Mouse (Mus musculus) telencephalon, adult 2 months (tissue): ENCODE results near the gene Ywhae.
"Not testable (repeated sequence)": the region's sequence is repeated elsewhere in the genome, so short reads cannot be mapped to it uniquely, and the experiment has no call there.

ENCODE experiments used
- DNase-seq: peaks from one replicate; pipeline ENCODE4 v3.0.0-alpha.2; 2011; ENCODE audit warnings: low read depth, low spot score

Ywhae gene

GRCm38 (mm10) chr11:75732434-75733226, at the start of gene Ywhae:
TSS of gene Ywhae (plus strand) at chr11:75732869.
- peak; percentile 78 for DNase-seq

- no peak for DNase-seq
Measured at GRCm38 (mm10) chr11:75684462-75684861, 48.2 kb upstream of the Ywhae start.

GRCm38 (mm10) chr11:75684956-75685355, 47.7 kb upstream of the Ywhae start:
- DNase-seq = no peak

DNA sequence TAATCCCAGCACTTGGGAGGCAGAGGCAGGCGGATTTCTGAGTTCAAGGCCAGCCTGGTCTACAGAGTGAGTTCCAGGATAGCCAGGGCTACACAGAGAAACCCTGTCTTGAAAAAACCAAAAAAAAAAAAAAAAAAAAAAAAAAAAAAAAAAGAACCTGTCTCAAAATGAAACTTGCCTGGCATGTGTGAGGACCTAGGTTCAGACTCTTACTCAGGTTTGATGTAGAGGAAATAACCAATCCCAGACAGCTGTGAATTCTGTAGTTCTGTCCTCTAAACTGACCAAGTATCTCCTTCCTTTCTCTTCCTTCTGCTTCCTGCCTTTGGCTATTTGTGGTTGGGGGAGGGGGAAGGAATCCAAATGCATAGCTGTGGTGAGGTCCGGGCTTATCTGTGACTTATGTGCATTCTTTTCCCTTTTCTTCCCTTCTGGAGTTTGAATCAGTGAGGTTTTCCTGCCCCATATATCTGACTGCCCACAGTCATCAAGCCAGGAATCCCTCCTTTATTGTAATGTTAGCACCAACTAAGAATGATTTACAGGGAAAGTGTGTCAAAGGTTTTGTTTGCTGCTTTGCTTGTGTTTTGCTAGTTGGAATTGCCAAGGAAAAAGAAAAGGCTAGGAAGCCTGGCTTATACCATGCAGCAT, 45.2 kb upstream of the Ywhae start:
- DNase-seq = no peak

GRCm38 (mm10) chr11:75688132-75688531, 44.5 kb upstream of the Ywhae start:
- DNase-seq = no peak

DNA sequence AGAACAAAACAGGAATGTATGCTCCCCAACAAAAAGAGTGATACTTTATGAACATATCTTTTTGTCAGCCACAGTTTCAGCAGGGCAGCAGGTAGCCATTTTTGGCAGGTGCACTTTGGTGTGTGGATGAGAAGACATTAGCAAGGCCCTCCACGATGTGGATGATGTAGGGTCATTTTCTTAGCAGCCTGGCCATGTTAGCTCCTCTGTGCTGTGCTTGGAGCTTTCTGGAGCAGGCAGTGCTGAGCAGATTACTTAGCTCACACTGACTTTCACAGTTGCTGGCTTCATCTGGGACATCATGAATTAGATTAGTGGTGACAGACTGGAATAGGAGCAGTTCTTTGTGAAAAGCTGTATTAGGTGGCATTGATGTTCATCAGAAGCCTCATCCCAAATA, 42.7 kb upstream of the Ywhae start:
- no peak for DNase-seq

DNA sequence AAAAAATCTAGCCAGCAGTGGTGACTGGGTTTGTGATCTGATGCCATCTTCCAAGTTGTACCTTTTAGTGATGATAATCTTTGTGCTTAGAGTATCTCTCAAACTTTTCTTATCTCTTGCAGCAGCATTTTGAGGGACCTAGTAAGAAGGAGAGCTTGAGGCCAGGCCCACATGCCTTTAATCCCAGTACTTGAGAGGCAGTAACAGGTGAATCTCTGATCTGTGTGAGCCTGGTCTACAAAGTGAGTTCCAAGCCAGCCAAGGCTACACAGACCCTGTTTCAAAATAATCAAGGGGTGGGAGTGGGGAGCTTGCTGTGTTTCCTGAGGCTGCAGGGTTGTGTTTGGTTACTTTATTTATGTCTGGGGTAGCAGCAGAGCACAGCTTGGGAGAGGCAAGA, 41.6 kb upstream of the Ywhae start:
- no peak for DNase-seq

DNA sequence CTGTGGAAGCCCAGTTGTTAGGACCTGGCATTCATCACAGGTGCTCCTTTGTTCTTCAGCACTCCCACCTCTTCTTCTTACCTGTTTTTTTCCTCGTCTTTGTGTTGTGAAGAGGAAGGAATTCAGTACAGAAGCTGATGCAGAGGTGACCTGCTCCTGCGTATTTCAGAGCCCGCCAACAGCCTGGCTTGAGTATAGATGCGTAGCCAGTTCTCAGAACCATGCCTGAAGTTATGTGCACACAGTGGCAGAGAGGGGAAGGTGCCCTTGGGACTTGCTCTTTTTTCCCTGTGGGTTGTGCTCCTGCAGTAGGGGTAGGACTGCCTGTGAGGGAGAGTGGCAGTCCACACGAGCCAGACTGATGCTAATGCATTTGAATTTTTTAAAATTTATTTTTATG, 39.1 kb upstream of the Ywhae start:
- DNase-seq = no peak

DNA sequence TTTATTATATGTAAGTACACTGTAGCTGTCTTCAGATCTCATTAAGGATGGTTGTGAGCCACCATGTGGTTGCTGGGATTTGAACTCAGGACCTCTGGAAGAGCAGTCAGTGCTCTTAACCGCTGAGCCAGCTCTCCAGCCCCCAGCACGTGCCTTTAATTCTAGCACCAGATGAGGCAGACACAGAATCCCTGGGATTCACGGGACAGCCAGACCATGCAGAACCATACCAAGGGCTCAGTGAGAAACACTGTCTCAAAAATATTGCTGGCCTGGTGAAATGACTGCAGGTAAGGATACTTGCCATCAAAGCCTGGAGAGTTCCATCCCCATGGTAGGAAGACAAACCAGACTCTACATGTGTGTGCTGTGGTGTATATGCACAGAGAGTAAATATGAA, 35.2 kb upstream of the Ywhae start:
- not testable (repeated sequence) for DNase-seq

- no peak for DNase-seq
Measured at GRCm38 (mm10) chr11:75700557-75700956, 32.1 kb upstream of the Ywhae start.

GRCm38 (mm10) chr11:75702761-75703160, 29.9 kb upstream of the Ywhae start:
- no peak for DNase-seq

GRCm38 (mm10) chr11:75703748-75704147, 28.9 kb upstream of the Ywhae start:
- no peak for DNase-seq

DNA sequence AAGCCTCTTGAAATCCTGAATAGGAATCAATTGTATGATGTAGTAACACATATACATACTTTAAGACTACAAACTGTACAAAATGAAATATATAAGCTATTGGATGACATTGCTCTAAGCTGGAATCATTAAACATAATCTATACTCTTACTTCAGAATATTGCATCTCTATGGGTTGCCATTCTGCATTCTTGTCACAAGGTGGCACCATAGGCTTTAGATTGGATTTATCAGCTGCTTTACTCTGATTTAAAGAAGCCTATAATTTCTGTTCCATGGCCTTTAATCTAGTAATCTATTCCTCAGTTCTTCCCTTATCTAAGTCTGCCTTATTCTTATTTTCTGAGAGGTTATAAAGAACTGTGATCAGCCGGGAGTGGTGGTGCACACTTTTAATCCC, 18.7 kb upstream of the Ywhae start:
- no peak for DNase-seq

- DNase-seq = no peak
Measured at GRCm38 (mm10) chr11:75715556-75715955, 17.1 kb upstream of the Ywhae start.

DNA sequence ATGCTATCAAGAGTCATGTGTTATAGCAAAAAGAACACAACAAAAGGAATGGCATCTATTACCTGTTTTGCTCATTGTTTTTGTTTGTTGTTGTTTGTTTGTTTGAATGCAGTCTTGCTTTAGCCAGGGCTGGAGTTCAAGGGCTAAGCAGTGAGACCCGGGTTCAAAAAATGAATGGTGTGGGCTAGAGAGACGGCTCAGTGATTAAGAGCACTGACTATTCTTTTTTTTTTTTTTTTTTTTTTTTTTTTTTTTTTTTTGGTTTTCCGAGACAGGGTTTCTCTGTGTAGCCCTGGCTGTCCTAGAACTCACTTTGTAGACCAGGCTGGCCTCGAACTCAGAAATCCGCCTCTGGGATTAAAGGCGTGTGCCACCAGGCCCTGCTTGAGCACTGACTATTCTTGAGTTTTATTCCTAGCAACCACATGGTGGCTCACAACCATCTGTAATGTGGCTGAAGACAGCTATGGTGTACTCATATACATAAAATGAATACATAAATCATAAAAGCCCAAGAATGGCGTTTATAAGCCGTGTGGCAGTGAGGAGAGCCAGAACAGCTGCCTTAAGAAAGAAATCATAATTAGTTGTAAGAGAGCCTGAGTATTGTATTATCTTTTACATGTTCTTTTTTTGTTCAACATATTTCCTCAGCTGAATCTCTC, 15.9 kb upstream of the Ywhae start:
- DNase-seq = no peak

DNA sequence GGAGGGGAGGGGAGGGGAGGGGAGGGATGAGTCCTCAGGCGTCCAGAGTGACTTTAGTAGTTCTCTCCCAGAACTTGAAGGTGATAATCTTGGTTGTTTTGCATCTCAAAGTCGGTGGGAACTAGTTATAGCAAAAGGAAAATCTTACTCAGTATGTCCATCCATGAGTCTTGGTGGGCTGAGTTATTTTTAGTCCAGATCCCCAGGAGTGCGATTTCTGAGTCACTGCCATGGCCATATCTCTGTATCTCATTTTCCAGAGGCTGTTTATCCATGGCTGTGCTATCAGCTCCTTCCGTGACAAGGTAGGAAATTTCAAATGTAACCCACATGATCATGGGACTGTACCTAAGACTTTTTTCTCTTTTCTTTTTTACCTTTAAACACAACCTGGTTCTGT, 10.3 kb upstream of the Ywhae start:
- no peak for DNase-seq

- DNase-seq = no peak
Measured at GRCm38 (mm10) chr11:75727168-75727567, 5.5 kb upstream of the Ywhae start.

DNA sequence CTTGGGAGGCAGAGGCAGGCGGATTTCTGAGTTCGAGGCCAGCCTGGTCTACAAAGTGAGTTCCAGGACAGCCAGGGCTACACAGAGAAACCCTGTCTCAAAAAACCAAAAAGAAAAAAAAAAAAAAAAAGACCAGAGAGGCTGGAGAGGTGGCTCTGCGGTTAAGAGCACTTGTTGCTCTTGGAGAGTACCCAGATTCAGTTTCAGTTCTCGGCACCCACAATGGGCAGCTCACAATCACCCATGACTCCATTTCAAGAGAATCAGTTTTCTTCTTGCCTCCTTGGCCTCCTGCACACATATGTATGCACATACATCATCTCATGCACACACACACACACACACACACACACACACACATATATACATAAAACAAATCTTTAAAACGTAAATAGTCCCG, 5.0 kb upstream of the Ywhae start:
- not testable (repeated sequence) for DNase-seq

DNA sequence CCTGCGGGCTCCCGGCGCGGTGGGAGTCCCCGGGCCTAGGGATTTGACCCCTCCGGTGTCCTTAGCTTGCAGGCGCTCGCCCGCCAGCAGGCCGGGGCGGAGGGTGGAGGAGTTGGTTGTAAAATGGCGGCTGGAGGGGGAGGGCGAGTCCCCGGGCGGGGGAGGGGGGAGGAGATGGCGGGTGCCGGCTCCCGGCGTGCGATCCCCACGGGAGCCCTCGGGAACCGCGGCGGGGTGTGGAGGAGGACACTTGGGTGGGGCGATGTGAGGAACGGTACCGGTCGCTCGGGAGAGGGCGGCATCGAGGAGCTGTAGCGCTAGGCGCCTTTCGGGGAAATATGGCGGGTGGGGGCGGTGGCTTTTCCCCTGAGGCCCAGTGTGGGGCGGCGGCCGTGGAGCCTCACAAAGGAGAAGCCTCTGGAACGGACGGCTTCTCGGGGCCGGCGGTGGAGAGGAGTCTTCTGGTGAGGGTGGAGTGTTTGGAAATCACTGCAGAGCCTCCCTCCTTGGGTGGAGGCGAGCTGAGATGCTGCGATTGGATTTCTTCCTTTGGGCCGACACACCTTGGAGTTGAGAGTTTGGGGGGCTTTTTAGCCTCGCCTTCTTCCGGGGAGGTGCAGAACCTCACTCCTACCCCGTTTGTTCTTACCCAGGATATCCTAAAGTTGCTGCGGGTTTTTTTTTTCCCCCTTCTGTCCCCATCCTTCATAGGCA, 715 bp downstream of the Ywhae start:
- peak; percentile 24 for DNase-seq

GRCm38 (mm10) chr11:75735462-75736252, 3.0 kb downstream of the Ywhae start:
- no peak for DNase-seq

- DNase-seq = no peak
Measured at GRCm38 (mm10) chr11:75736978-75737377, 4.3 kb downstream of the Ywhae start.
